Mouse (Mus musculus): Measurements from ENCODE around the gene Ccdc169. TPM values are rescaled to one million over a fixed set of nuclear protein-coding genes. Genes with fewer than 3 reads are reported as not detected.
A peak's percentile ranks its signal among the peaks of the same experiment; 100 is the strongest.

Ccdc169 gene
- polyA plus RNA-seq (2016; fragmentation: Nextera tagmentation; extraction: Ambion mirVana), result not detected in 2 replicates

- no peak for DNase-seq (ENCODE audit: low spot score)
- Histone ChIP-seq H3K27ac (replicated peaks) (no peak within 1 kb of the TSS), H3K4me3 (no peak within 1 kb of the TSS), H3K27me3 (replicated peaks; ENCODE audit: low read depth, poor library complexity, severe bottlenecking) (no peaks in the 10 kb centered on the region), H3K4me1 (no peaks in the 10 kb centered on the region), H3K36me3 (replicated peaks) (peaks cover 71% of the 10 kb centered on the region), H3K9me3 (no peaks in the 10 kb centered on the region)
These were observed at the start of gene Ccdc169 for GRCm38 (mm10) chr3:55137039-55137438. Ccdc169 (plus strand) TSS chr3:55137339.

- H3K4me3 ChIP-seq, result no peak overlapping the region
- H3K27ac ChIP-seq (replicated peaks), result no peak overlapping the region
- H3K36me3 ChIP-seq (replicated peaks), result no peaks in the 10 kb centered on the region
- H3K27me3 ChIP-seq (replicated peaks; ENCODE audit: low read depth, poor library complexity, severe bottlenecking), result no peaks in the 10 kb centered on the region
- no peaks in the 10 kb centered on the region for H3K9me3 ChIP-seq
- no peak for DNase-seq (ENCODE audit: low spot score)
- no peaks in the 10 kb centered on the region for H3K4me1 ChIP-seq
- 71% methylated on average over 4 of the region's 4 CpGs for WGBS
These were observed 49.8 kb upstream of the Ccdc169 start for GRCm38 (mm10) chr3:55087360-55087759.

GRCm38 (mm10) chr3:55088359-55088758, 48.8 kb upstream of the Ccdc169 start:
- H3K27ac ChIP-seq (replicated peaks), result no peak overlapping the region
- H3K27me3 ChIP-seq (replicated peaks; ENCODE audit: low read depth, poor library complexity, severe bottlenecking), result no peaks in the 10 kb centered on the region
- no peak overlapping the region for H3K4me3 ChIP-seq
- no peaks in the 10 kb centered on the region for H3K4me1 ChIP-seq
- WGBS, result 73% methylated on average over 4 of the region's 4 CpGs
- no peak for DNase-seq (ENCODE audit: low spot score)
- no peaks in the 10 kb centered on the region for H3K9me3 ChIP-seq
- no peaks in the 10 kb centered on the region for H3K36me3 ChIP-seq (replicated peaks)

DNA sequence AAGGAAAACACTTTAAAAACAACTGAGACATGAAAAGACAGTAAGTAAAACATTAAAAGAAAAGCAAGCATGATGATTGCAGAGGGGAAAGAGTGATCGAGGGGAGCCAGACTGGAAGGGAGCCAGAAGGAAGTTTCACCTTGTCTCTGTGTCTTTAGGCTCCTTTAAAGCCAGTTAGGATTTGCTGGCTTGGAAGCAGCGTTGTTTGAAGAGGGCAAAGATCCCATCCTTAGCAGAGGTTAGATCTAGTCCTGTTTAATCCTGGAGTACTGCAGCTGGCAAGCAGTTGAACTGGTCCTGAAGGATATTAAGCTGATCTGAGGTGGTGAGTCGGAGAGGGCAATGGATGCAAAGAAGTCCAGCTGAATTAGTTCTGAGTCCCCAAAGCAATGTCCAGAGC, 48.3 kb upstream of the Ccdc169 start:
- Histone ChIP-seq H3K4me1 (no peaks in the 10 kb centered on the region), H3K4me3 (no peak overlapping the region), H3K27me3 (replicated peaks; ENCODE audit: low read depth, poor library complexity, severe bottlenecking) (no peaks in the 10 kb centered on the region), H3K9me3 (no peaks in the 10 kb centered on the region), H3K27ac (replicated peaks) (no peak overlapping the region), H3K36me3 (replicated peaks) (no peaks in the 10 kb centered on the region)
- 77% methylated on average over 3 of the region's 3 CpGs for WGBS
- no peak for DNase-seq (ENCODE audit: low spot score)

DNA sequence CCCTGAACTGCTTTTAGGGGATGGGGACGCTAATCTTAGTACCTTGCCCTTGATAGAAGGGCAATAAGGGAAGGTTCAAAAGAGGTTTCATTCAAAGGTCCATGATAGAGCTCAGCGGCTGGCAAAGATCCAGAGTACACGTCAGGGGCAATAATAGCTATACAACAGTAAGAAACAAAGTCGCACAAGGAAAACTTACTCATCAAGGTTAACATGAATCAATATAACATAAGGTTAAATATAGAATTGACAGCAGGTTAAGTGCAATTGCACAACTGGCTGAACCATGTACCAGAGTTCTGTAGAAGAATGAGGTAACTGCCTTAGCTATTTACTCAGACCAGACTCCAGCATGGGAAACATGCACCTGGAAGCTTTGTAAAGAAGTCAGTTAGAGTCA, 47.8 kb upstream of the Ccdc169 start:
- Histone ChIP-seq H3K27me3 (replicated peaks; ENCODE audit: low read depth, poor library complexity, severe bottlenecking) (no peaks in the 10 kb centered on the region), H3K9me3 (no peaks in the 10 kb centered on the region), H3K4me1 (no peaks in the 10 kb centered on the region), H3K27ac (replicated peaks) (no peak overlapping the region), H3K4me3 (no peak overlapping the region), H3K36me3 (replicated peaks) (no peaks in the 10 kb centered on the region)
- WGBS, result 81% methylated on average over 4 of the region's 4 CpGs
- no peak for DNase-seq (ENCODE audit: low spot score)

- DNase-seq (ENCODE audit: low spot score), result no peak
- 79% methylated on average over 1 of the region's 1 CpGs for WGBS
- Histone ChIP-seq H3K36me3 (replicated peaks) (no peaks in the 10 kb centered on the region), H3K4me1 (peaks cover 18% of the 10 kb centered on the region), H3K9me3 (no peaks in the 10 kb centered on the region), H3K4me3 (no peak overlapping the region), H3K27me3 (replicated peaks; ENCODE audit: low read depth, poor library complexity, severe bottlenecking) (no peaks in the 10 kb centered on the region), H3K27ac (replicated peaks) (no peak overlapping the region)
These were observed 44.0 kb upstream of the Ccdc169 start for GRCm38 (mm10) chr3:55093161-55093560.

GRCm38 (mm10) chr3:55095968-55096654, 41.0 kb upstream of the Ccdc169 start:
- peaks cover 18% of the 10 kb centered on the region for H3K4me1 ChIP-seq
- peak overlapping the region; percentile 79 for H3K27ac ChIP-seq (replicated peaks)
- H3K9me3 ChIP-seq, result no peaks in the 10 kb centered on the region
- H3K4me3 ChIP-seq, result peak overlapping the region; percentile 29; the same call in 1 of the 2 replicates
- H3K36me3 ChIP-seq (replicated peaks), result no peaks in the 10 kb centered on the region
- H3K27me3 ChIP-seq (replicated peaks; ENCODE audit: low read depth, poor library complexity, severe bottlenecking), result no peaks in the 10 kb centered on the region
- WGBS, result 23% methylated on average over 8 of the region's 8 CpGs
- DNase-seq (ENCODE audit: low spot score), result peak; percentile 70

DNA sequence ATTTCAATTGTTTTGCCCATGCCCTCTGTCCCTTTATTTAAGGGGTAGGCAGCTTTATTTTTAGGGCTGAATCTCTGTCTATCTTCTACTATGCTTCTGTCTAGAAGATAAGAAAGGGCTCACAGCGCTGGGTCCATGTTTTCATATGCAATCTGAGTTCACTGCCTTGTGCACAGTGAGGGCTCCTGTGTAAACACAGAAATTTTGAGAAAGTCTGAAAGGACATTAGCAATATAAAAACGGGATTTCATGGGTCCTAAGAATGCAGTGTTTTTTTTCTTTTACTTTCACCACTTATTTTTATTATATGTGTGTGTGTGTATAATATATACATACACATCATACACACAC, 40.5 kb upstream of the Ccdc169 start:
- 63% methylated on average over 2 of the region's 2 CpGs for WGBS
- Histone ChIP-seq H3K27ac (replicated peaks) (peak overlapping the region; percentile 79), H3K9me3 (no peaks in the 10 kb centered on the region), H3K36me3 (replicated peaks) (no peaks in the 10 kb centered on the region), H3K27me3 (replicated peaks; ENCODE audit: low read depth, poor library complexity, severe bottlenecking) (no peaks in the 10 kb centered on the region), H3K4me3 (peak overlapping the region; percentile 29; the same call in 1 of the 2 replicates), H3K4me1 (peaks cover 18% of the 10 kb centered on the region)
- no peak for DNase-seq (ENCODE audit: low spot score)

- H3K27me3 ChIP-seq (replicated peaks; ENCODE audit: low read depth, poor library complexity, severe bottlenecking), result no peaks in the 10 kb centered on the region
- no peak overlapping the region for H3K4me3 ChIP-seq
- H3K9me3 ChIP-seq, result no peaks in the 10 kb centered on the region
- H3K4me1 ChIP-seq, result peaks cover 18% of the 10 kb centered on the region
- DNase-seq (ENCODE audit: low spot score), result no peak
- no peaks in the 10 kb centered on the region for H3K36me3 ChIP-seq (replicated peaks)
- 82% methylated on average over 2 of the region's 2 CpGs for WGBS
- peak overlapping the region; percentile 79 for H3K27ac ChIP-seq (replicated peaks)
These were observed 40.0 kb upstream of the Ccdc169 start for GRCm38 (mm10) chr3:55097186-55097585.

DNA sequence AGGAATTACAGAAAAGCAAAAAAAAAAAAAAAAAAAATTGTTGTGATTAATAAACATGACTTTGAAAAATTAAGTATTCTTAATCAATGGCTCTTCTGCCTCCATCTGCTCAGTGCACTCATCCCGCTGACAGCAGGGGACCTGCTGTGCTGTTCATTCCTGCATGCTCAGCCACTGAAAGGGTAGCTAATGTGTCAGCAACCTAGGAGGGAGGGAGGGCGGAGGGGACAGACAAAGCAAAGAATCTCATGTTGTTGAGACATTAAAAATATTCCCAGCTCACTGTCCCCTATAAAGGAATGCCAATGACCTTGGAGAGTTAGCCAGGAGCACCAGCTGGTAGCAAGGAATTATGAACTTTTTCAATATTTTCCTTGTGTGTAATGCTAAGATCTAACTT, 39.1 kb upstream of the Ccdc169 start:
- Histone ChIP-seq H3K4me1 (peaks cover 18% of the 10 kb centered on the region), H3K36me3 (replicated peaks) (no peaks in the 10 kb centered on the region), H3K4me3 (no peak overlapping the region), H3K27ac (replicated peaks) (no peak overlapping the region), H3K9me3 (no peaks in the 10 kb centered on the region), H3K27me3 (replicated peaks; ENCODE audit: low read depth, poor library complexity, severe bottlenecking) (no peaks in the 10 kb centered on the region)
- 54% methylated on average over 2 of the region's 2 CpGs for WGBS
- no peak for DNase-seq (ENCODE audit: low spot score)

GRCm38 (mm10) chr3:55098990-55099389, 38.1 kb upstream of the Ccdc169 start:
- Histone ChIP-seq H3K4me3 (no peak overlapping the region), H3K27me3 (replicated peaks; ENCODE audit: low read depth, poor library complexity, severe bottlenecking) (no peaks in the 10 kb centered on the region), H3K36me3 (replicated peaks) (no peaks in the 10 kb centered on the region), H3K4me1 (peaks cover 18% of the 10 kb centered on the region), H3K9me3 (no peaks in the 10 kb centered on the region), H3K27ac (replicated peaks) (no peak overlapping the region)
- DNase-seq (ENCODE audit: low spot score), result no peak
- 84% methylated on average over 11 of the region's 11 CpGs for WGBS

GRCm38 (mm10) chr3:55101092-55101491, 36.0 kb upstream of the Ccdc169 start:
- Histone ChIP-seq H3K27me3 (replicated peaks; ENCODE audit: low read depth, poor library complexity, severe bottlenecking) (no peaks in the 10 kb centered on the region), H3K36me3 (replicated peaks) (no peaks in the 10 kb centered on the region), H3K4me3 (no peak overlapping the region), H3K4me1 (peaks cover 16% of the 10 kb centered on the region), H3K9me3 (no peaks in the 10 kb centered on the region), H3K27ac (replicated peaks) (no peak overlapping the region)
- DNase-seq (ENCODE audit: low spot score), result no peak

DNA sequence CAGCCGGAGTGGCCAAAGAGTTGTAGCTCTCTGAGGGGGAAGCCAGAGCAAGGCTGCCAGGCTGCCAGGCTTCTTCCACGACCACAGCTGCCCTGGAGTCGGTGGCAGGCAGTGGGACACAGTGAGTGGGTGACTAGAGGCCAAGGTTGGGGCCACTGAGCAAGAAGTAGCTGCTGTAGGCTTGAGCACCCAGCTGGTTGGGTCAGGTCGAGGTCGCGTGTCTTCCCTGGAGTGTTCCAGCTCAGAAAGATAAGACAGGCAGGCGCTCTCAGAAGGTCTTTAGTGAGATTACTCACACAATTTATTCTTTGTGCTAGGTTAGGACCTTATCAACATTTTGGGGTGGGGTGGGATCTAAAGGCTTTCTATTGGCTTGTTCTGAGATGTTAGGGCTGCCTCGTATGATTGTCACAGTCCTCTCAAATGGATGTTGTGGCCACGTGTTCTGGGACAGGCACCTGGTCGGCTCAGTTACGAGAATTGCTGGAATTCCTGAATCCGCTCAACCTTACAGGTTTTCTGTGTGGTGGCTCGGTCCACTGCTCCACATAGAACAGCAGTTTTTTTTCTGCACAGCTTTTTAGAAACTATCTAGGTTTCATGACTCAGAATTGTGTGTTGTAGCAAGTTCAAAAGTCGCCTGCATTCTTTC, 31.6 kb upstream of the Ccdc169 start:
- Histone ChIP-seq H3K27ac (replicated peaks) (no peak overlapping the region), H3K4me3 (no peak overlapping the region), H3K27me3 (replicated peaks; ENCODE audit: low read depth, poor library complexity, severe bottlenecking) (no peaks in the 10 kb centered on the region), H3K36me3 (replicated peaks) (no peaks in the 10 kb centered on the region), H3K9me3 (no peaks in the 10 kb centered on the region), H3K4me1 (no peaks in the 10 kb centered on the region)
- WGBS, result 86% methylated on average over 14 of the region's 14 CpGs
- no peak for DNase-seq (ENCODE audit: low spot score)

Data from embryonic facial prominence, embryonic 10.5 days (tissue).